Comparison of ENCODE assay signal across 11 mouse cellular contexts in genomic region chr11:20247146-20247855, GRCm38 (mm10). TPM values are rescaled to one million over a fixed set of nuclear protein-coding genes. Genes with fewer than 3 reads are reported as not detected.
DNase-seq lines count a peak whose midpoint lies in the region; ATAC-seq and TF ChIP-seq lines count a peak whose summit lies in the region.
"Had no signal": no experiment of that assay in that cellular context is flagged by ENCODE, and none has a peak within 500 bp of the region (broad histone marks: within the 10 kb centered on the region; RNA-seq: fewer than 3 reads in every experiment).

No protein-coding gene starts in this region.

- H3K27ac ChIP-seq in heart, embryonic 16.5 days (ENCODE audit: low read length) = no peak overlapping the region
- peak overlapping the region; percentile 2 for H3K27ac ChIP-seq in spleen, adult 2 months (ENCODE audit: insufficient read depth, low read length)
- H3K27ac ChIP-seq in limb, embryonic 10.5 days = no peak overlapping the region
- no peak overlapping the region for H3K27ac ChIP-seq in neural tube, embryonic 15.5 days (replicated peaks)
- no peak overlapping the region for H3K27ac ChIP-seq in thymus, adult 2 months (ENCODE audit: control insufficient read depth, insufficient read depth, low read length)

- DNase-seq in heart, postnatal 14 days = no peak
- DNase-seq in spleen, adult 2 months (ENCODE audit: low read depth in 1 of 2, low spot score in 2 of 2) = no peak
- no peak for DNase-seq in spleen, adult 12 weeks (ENCODE audit: low spot score)
- DNase-seq in limb, embryonic 10.5 days (ENCODE audit: low spot score) = no peak
- DNase-seq in thymus, adult 2 months = no peak
- no peak for DNase-seq in frontal cortex, postnatal 14 days (ENCODE audit: low spot score in 2 of 2)
- DNase-seq: adrenal gland, adult 2 months; cerebellum, postnatal 10 days had no signal

- intact Hi-C loops in heart, postnatal 14 days (cut with DNase I) = loop anchor here (5.0 kb wide), 2 partner anchors 115 to 425 kb away; no protein-coding TSS in a partner anchor

- H3K27me3 ChIP-seq in heart, embryonic 16.5 days (ENCODE audit: control insufficient read depth, insufficient read depth, low read length) = no peaks in the 10 kb centered on the region
- H3K27me3 ChIP-seq in spleen, adult 2 months (ENCODE audit: control insufficient read depth, insufficient read depth, low read length) = no peaks in the 10 kb centered on the region
- no peaks in the 10 kb centered on the region for H3K27me3 ChIP-seq in limb, embryonic 10.5 days (ENCODE audit: low read depth, poor library complexity, severe bottlenecking)
- no peaks in the 10 kb centered on the region for H3K27me3 ChIP-seq in neural tube, embryonic 15.5 days (replicated peaks)
- no peaks in the 10 kb centered on the region for H3K27me3 ChIP-seq in thymus, adult 2 months (ENCODE audit: control insufficient read depth, insufficient read depth, low read length)

- TF ChIP-seq POLR2A in spleen, adult 2 months (IDR thresholded peaks at IDR 0.05; ENCODE audit: low read depth, low read length) = no peak
- TF ChIP-seq POLR2A in thymus, adult 2 months (IDR thresholded peaks at IDR 0.05; ENCODE audit: control insufficient read depth, extremely low read depth, insufficient read depth, low read length, poor library complexity) = no peak

- H3K4me1 ChIP-seq in heart, embryonic 16.5 days (ENCODE audit: control insufficient read depth, insufficient read depth, low read length) = peaks cover 50% of the 10 kb centered on the region
- H3K4me1 ChIP-seq in spleen, adult 2 months (ENCODE audit: control insufficient read depth, insufficient read depth, insufficient read length) = peaks cover 17% of the 10 kb centered on the region
- H3K4me1 ChIP-seq in limb, embryonic 10.5 days = peaks cover 66% of the 10 kb centered on the region
- H3K4me1 ChIP-seq in neural tube, embryonic 15.5 days = peaks cover 47% of the 10 kb centered on the region
- peaks cover 13% of the 10 kb centered on the region for H3K4me1 ChIP-seq in thymus, adult 2 months (replicated peaks; ENCODE audit: control insufficient read depth, insufficient read depth, low read length)

- WGBS in heart, embryonic 16.5 days = 80% methylated on average over 8 of the region's 8 CpGs
- 55% methylated on average over 8 of the region's 8 CpGs for WGBS in spleen, adult 2 months
- 87% methylated on average over 8 of the region's 8 CpGs for WGBS in limb, embryonic 10.5 days
- 80% methylated on average over 8 of the region's 8 CpGs for WGBS in neural tube, embryonic 15.5 days
- WGBS in thymus, adult 2 months = 84% methylated on average over 8 of the region's 8 CpGs

- no peak for TF ChIP-seq CTCF in spleen, adult 2 months (IDR thresholded peaks at IDR 0.05; ENCODE audit: extremely low read depth, insufficient read depth, insufficient read length, insufficient replicate concordance)
- TF ChIP-seq CTCF in thymus, adult 2 months (IDR thresholded peaks at IDR 0.05; ENCODE audit: borderline replicate concordance, control insufficient read depth, extremely low read depth, insufficient read depth, low read length, poor library complexity) = no peak

- peak overlapping the region; percentile 41 for H3K9ac ChIP-seq in heart, embryonic 16.5 days (ENCODE audit: low read length)
- H3K9ac ChIP-seq in neural tube, embryonic 15.5 days (replicated peaks) = 0 out of 2 replicates have a peak overlapping the region, but pooled peaks have one; percentile 26

- no peaks in the 10 kb centered on the region for H3K36me3 ChIP-seq in heart, embryonic 16.5 days (ENCODE audit: control insufficient read depth, insufficient read depth)
- H3K36me3 ChIP-seq in spleen, adult 2 months (ENCODE audit: control insufficient read depth, insufficient read depth, low read length) = 0 out of 2 replicates have a peak, but pooled peaks cover 3% of the 10 kb centered on the region
- peaks cover 29% of the 10 kb centered on the region for H3K36me3 ChIP-seq in limb, embryonic 10.5 days
- no peaks in the 10 kb centered on the region for H3K36me3 ChIP-seq in neural tube, embryonic 15.5 days
- H3K36me3 ChIP-seq in thymus, adult 2 months (ENCODE audit: control insufficient read depth, insufficient read depth, low read length) = no peaks in the 10 kb centered on the region

- H3K9me3 ChIP-seq in heart, embryonic 16.5 days (replicated peaks; ENCODE audit: control insufficient read depth, low read length) = no peaks in the 10 kb centered on the region
- no peaks in the 10 kb centered on the region for H3K9me3 ChIP-seq in limb, embryonic 10.5 days (replicated peaks)
- no peaks in the 10 kb centered on the region for H3K9me3 ChIP-seq in neural tube, embryonic 15.5 days (replicated peaks)
- H3K9me3 ChIP-seq: G1E had no signal

- no peak for ATAC-seq in heart, embryonic 16.5 days (replicated peaks; ENCODE audit: extremely low read depth, insufficient read depth, low FRiP score)
- ATAC-seq in neural tube, embryonic 15.5 days (ENCODE audit: low FRiP score) = no peak

- H3K4me2 ChIP-seq in heart, embryonic 16.5 days (ENCODE audit: low read depth, low read length) = peak overlapping the region; percentile 59
- no peak overlapping the region for H3K4me2 ChIP-seq in neural tube, embryonic 15.5 days

- H3K4me3 ChIP-seq in heart, embryonic 16.5 days (ENCODE audit: low read length) = no peak overlapping the region
- H3K4me3 ChIP-seq in spleen, adult 2 months (ENCODE audit: extremely low read depth, insufficient read depth, insufficient read length) = no peak overlapping the region; the same call in 1 of the 2 replicates
- H3K4me3 ChIP-seq in limb, embryonic 10.5 days = peak overlapping the region; percentile 94; the same call in 1 of the 2 replicates
- H3K4me3 ChIP-seq in neural tube, embryonic 15.5 days (replicated peaks) = no peak overlapping the region
- H3K4me3 ChIP-seq in thymus, adult 2 months (ENCODE audit: control insufficient read depth, insufficient read depth, low read length) = no peak overlapping the region

RNA-seq across cellular contexts. Expression of gene Cep68, which starts 1.9 kb away (rescaled TPM):
- polyA plus RNA-seq in heart, embryonic 16.5 days (2015; fragmentation: Nextera tagmentation; extraction: Ambion mirVana) = 30.7 and 31.8 TPM in 2 replicates
- 10 to 100 TPM; 42.1 to 48.1 TPM for total RNA-seq in heart, postnatal 14 days (2021)
- 14.9 and 18.3 TPM in 2 replicates for polyA plus RNA-seq in spleen, adult 2 months (2012; rRNA removed)
- 43.7 and 50.8 TPM in 2 replicates for polyA plus RNA-seq in limb, embryonic 10.5 days (2016; fragmentation: Nextera tagmentation; extraction: Ambion mirVana)
- 26.5 and 29.1 TPM in 2 replicates for polyA plus RNA-seq in neural tube, embryonic 15.5 days (2015; fragmentation: Nextera tagmentation; extraction: Ambion mirVana)
- polyA plus RNA-seq in thymus, adult 2 months (2012; rRNA removed) = 31.6 and 33.6 TPM in 2 replicates

RNA-seq across cellular contexts. Expression of gene Rab1a, which starts 46.1 kb away (rescaled TPM):
- 194 and 228 TPM in 2 replicates for polyA plus RNA-seq in heart, embryonic 16.5 days (2015; fragmentation: Nextera tagmentation; extraction: Ambion mirVana)
- total RNA-seq in heart, postnatal 14 days (2021) = 100 to 1,000 TPM; 134 to 141 TPM
- 21.9 and 25.1 TPM in 2 replicates for polyA plus RNA-seq in spleen, adult 2 months (2012; rRNA removed)
- 184 and 206 TPM in 2 replicates for polyA plus RNA-seq in limb, embryonic 10.5 days (2016; fragmentation: Nextera tagmentation; extraction: Ambion mirVana)
- polyA plus RNA-seq in neural tube, embryonic 15.5 days (2015; fragmentation: Nextera tagmentation; extraction: Ambion mirVana) = 311 and 322 TPM in 2 replicates
- polyA plus RNA-seq in thymus, adult 2 months (2012; rRNA removed) = 38.3 and 38.8 TPM in 2 replicates
